Mouse (Mus musculus) small intestine, adult 2 months (tissue): ENCODE data around the gene Ccpg1os. TPM values are rescaled to one million over a fixed set of nuclear protein-coding genes. Genes with fewer than 3 reads are reported as not detected.

Experiments
- H3K27ac ChIP-seq: fragments of 200-500 bp; 2 replicates; pipeline ENCODE4 v1.5.1; 2012; ENCODE audit warnings: low read depth, low read length, control low read depth, inconsistent platforms; ENCODE audit not compliant: insufficient read depth
- H3K27me3 ChIP-seq: fragments of 200-500 bp; 2 replicates; pipeline ENCODE4 v1.6.1; 2012; ENCODE audit warnings: mild to moderate bottlenecking, moderate library complexity, low read length, inconsistent platforms; ENCODE audit not compliant: control insufficient read depth, insufficient read depth
- H3K36me3 ChIP-seq: fragments of 200-500 bp; 2 replicates; pipeline ENCODE4 v1.6.1; 2012; ENCODE audit warnings: mild to moderate bottlenecking, low read length, control low read depth, inconsistent platforms; ENCODE audit not compliant: control insufficient read depth, insufficient read depth
- H3K4me1 ChIP-seq: fragments of 200-500 bp; 2 replicates; pipeline ENCODE4 v1.6.1; 2012; ENCODE audit warnings: low read length, inconsistent platforms, mixed read lengths; ENCODE audit not compliant: control insufficient read depth, insufficient read depth, insufficient read length
- H3K4me3 ChIP-seq: fragments of 200-500 bp; 2 replicates; pipeline ENCODE4 v1.5.1; 2012; ENCODE audit warnings: low read depth, mild to moderate bottlenecking, control low read depth, inconsistent platforms, low read length, moderate library complexity
- CTCF ChIP-seq: fragments of 200-500 bp; IDR thresholded peaks from 2 replicates; pipeline ENCODE4 v1.5.1; 2012; ENCODE audit warnings: low read depth, mild to moderate bottlenecking, control low read depth, inconsistent platforms, low read length, moderate library complexity, mixed read lengths; ENCODE audit not compliant: insufficient replicate concordance, insufficient read length; ENCODE audit errors: extremely low read depth
- POLR2A ChIP-seq: fragments of 200-500 bp; IDR thresholded peaks from 2 replicates; pipeline ENCODE4 v1.6.1; 2012; ENCODE audit warnings: low read depth, mild to moderate bottlenecking, control low read depth, inconsistent platforms, low read length, moderate library complexity
- WGBS: fragments of 180-500 bp; shearing (Covaris S2); methylation state at CpG from one replicate; pipeline ENCODE4 v1.1.7; 2018; 5-methylcytosine and 5-hydroxymethylcytosine counted together
- polyA plus RNA-seq: library from polyadenylated mRNA; depleted of rRNA; stranded (reverse); fragments of >200 nt; gene quantifications from 2 replicates; pipeline ENCODE4 v1.2.3, GENCODE M21; 2012; rRNA removed

The Ccpg1os gene
- polyA plus RNA-seq, 1 experiment: 2.7 TPM

GRCm38 (mm10) chr9:72943424-72943823 lies 41.8 kb downstream of the Ccpg1os start:
- 55% methylated on average over 3 of the region's 3 CpGs for WGBS
- H3K27me3 ChIP-seq: no peaks in the 10 kb centered on the region; the same call in 1 of the 2 replicates
- TF ChIP-seq CTCF: no peak
- TF ChIP-seq POLR2A: no peak
- H3K27ac ChIP-seq: no peak overlapping the region
- no peaks in the 10 kb centered on the region for H3K4me1 ChIP-seq
- H3K4me3 ChIP-seq: no peak overlapping the region
- H3K36me3 ChIP-seq: no peaks in the 10 kb centered on the region

- TF ChIP-seq CTCF (no peak), POLR2A (no peak)
Observed at GRCm38 (mm10) chr9:72936301-72936700, 48.9 kb downstream of the Ccpg1os start.

GRCm38 (mm10) chr9:72935309-72935708 lies 49.9 kb downstream of the Ccpg1os start:
- TF ChIP-seq CTCF: no peak
- no peak for TF ChIP-seq POLR2A
- no peak overlapping the region for H3K27ac ChIP-seq
- H3K27me3 ChIP-seq: no peaks in the 10 kb centered on the region
- H3K36me3 ChIP-seq: no peaks in the 10 kb centered on the region
- H3K4me1 ChIP-seq: no peaks in the 10 kb centered on the region
- no peak overlapping the region for H3K4me3 ChIP-seq
- WGBS: 81% methylated on average over 4 of the region's 4 CpGs

More at GRCm38 (mm10) chr9:72936301-72936700, 48.9 kb downstream of the Ccpg1os start:
- Histone ChIP-seq H3K27me3 (no peaks in the 10 kb centered on the region), H3K36me3 (no peaks in the 10 kb centered on the region), H3K27ac (no peak overlapping the region), H3K4me1 (no peaks in the 10 kb centered on the region), H3K4me3 (no peak overlapping the region)
- 81% methylated on average over 2 of the region's 2 CpGs for WGBS

- TF ChIP-seq POLR2A: no peak
- Histone ChIP-seq H3K27me3 (0 out of 2 replicates have a peak, but pooled peaks cover 5% of the 10 kb centered on the region), H3K4me3 (no peak overlapping the region), H3K27ac (no peak overlapping the region), H3K4me1 (no peaks in the 10 kb centered on the region), H3K36me3 (no peaks in the 10 kb centered on the region)
- WGBS: 79% methylated on average over 13 of the region's 13 CpGs
Observed at GRCm38 (mm10) chr9:72931166-72931790, 53.9 kb downstream of the Ccpg1os start.

Other genes starting within 250 kb of the Ccpg1os start
- 0.01 and 0.04 TPM in 2 replicates for gene Prtg, start 178.5 kb downstream of the Ccpg1os start, polyA plus RNA-seq
- gene Pygo1, start 59.7 kb downstream of the Ccpg1os start, polyA plus RNA-seq: 0.05 and 0.09 TPM in 2 replicates
- 0.06 and 0.08 TPM in 2 replicates for gene Dyx1c1, start 26.6 kb downstream of the Ccpg1os start, polyA plus RNA-seq
- gene Gm44503, start 26.5 kb downstream of the Ccpg1os start, polyA plus RNA-seq: not detected in 2 replicates
- 2.4 and 3.1 TPM in 2 replicates for gene Ccpg1, start within 50 bp of the Ccpg1os start, polyA plus RNA-seq
- 3.7 and 5.0 TPM in 2 replicates for gene Pigb, start 55.0 kb upstream of the Ccpg1os start, polyA plus RNA-seq
- 6.5 and 6.9 TPM in 2 replicates for gene Rab27a, start 59.5 kb upstream of the Ccpg1os start, polyA plus RNA-seq
- gene Khdc3, start 116.5 kb upstream of the Ccpg1os start, polyA plus RNA-seq: 0.18 and 0.88 TPM in 2 replicates
- gene Gm20509, start 117.1 kb upstream of the Ccpg1os start, polyA plus RNA-seq: not detected in 2 replicates
- 1.9 and 3.6 TPM in 2 replicates for gene Rsl24d1, start 128.0 kb upstream of the Ccpg1os start, polyA plus RNA-seq